Mouse (Mus musculus) T-helper 1 cell (primary cell): Measurements from ENCODE around the gene Abcd2.

Experiments
- in situ Hi-C: fragments of 300-600 bp; cut with MboI, MseI; formaldehyde crosslinking; loops from one replicate; pipeline ENCODE4 v1.15.1; 2025; ENCODE audit warnings: high pct_unique_total_duplicates

Abcd2 gene

GRCm38 (mm10) chr15:91191412-91192222, at the start of gene Abcd2:
Abcd2 (minus strand) TSS chr15:91191799.
- in situ Hi-C loops = no loop called here

- in situ Hi-C loops = loop anchor here (25.0 kb wide), 1 partner anchor 1229 kb away; no protein-coding TSS in a partner anchor
Measured at GRCm38 (mm10) chr15:91240683-91241335, 49.2 kb upstream of the Abcd2 start.

GRCm38 (mm10) chr15:91237294-91237693, 45.7 kb upstream of the Abcd2 start:
- in situ Hi-C loops = loop anchor here (25.0 kb wide), 1 partner anchor 1225 kb away; no protein-coding TSS in a partner anchor

GRCm38 (mm10) chr15:91206518-91206917, 14.9 kb upstream of the Abcd2 start:
- in situ Hi-C loops = no loop called here

- in situ Hi-C loops = no loop called here
Measured at GRCm38 (mm10) chr15:91203521-91203920, 11.9 kb upstream of the Abcd2 start.

- in situ Hi-C loops = no loop called here
Measured at GRCm38 (mm10) chr15:91202486-91202885, 10.9 kb upstream of the Abcd2 start.

- in situ Hi-C loops = no loop called here
Measured at GRCm38 (mm10) chr15:91200833-91201232, 9.2 kb upstream of the Abcd2 start.

- in situ Hi-C loops = no loop called here
Measured at GRCm38 (mm10) chr15:91199256-91199905, 7.8 kb upstream of the Abcd2 start, which contains the start of gene CN725425. CN725425 (plus strand) TSS chr15:91199494.

- in situ Hi-C loops = no loop called here
Measured at GRCm38 (mm10) chr15:91192223-91192598, 612 bp upstream of the Abcd2 start.

- in situ Hi-C loops = no loop called here
Measured at GRCm38 (mm10) chr15:91190519-91191207, 936 bp downstream of the Abcd2 start.

- in situ Hi-C loops = no loop called here
Measured at GRCm38 (mm10) chr15:91190026-91190425, 1.6 kb downstream of the Abcd2 start.

GRCm38 (mm10) chr15:91186358-91186757, 5.2 kb downstream of the Abcd2 start:
- in situ Hi-C loops = no loop called here

GRCm38 (mm10) chr15:91179911-91180622, 11.5 kb downstream of the Abcd2 start:
- in situ Hi-C loops = no loop called here

- in situ Hi-C loops = no loop called here
Measured at GRCm38 (mm10) chr15:91178656-91179314, 12.8 kb downstream of the Abcd2 start.

GRCm38 (mm10) chr15:91172193-91172592, 19.4 kb downstream of the Abcd2 start:
- in situ Hi-C loops = no loop called here

GRCm38 (mm10) chr15:91171332-91171731, 20.3 kb downstream of the Abcd2 start:
- in situ Hi-C loops = no loop called here

- in situ Hi-C loops = no loop called here
Measured at GRCm38 (mm10) chr15:91170602-91171328, 20.8 kb downstream of the Abcd2 start.

- in situ Hi-C loops = no loop called here
Measured at GRCm38 (mm10) chr15:91167850-91168562, 23.6 kb downstream of the Abcd2 start.

- in situ Hi-C loops = no loop called here
Measured at GRCm38 (mm10) chr15:91165021-91165420, 26.6 kb downstream of the Abcd2 start.
